Mouse (Mus musculus) skeletal muscle tissue, postnatal 0 days (tissue): Measurements from ENCODE around the gene Pgd. TPM values are rescaled to one million over a fixed set of nuclear protein-coding genes. Genes with fewer than 3 reads are reported as not detected.

Experiments used
- polyA plus RNA-seq: library from polyadenylated mRNA; unstranded; fragments of >200 nt; fragmentation: Nextera tagmentation; extraction: Ambion mirVana; gene quantifications from 2 replicates; pipeline ENCODE4 v1.2.1, GENCODE M21; 2015

Pgd gene
- polyA plus RNA-seq, result 33.4 and 54.7 TPM in 2 replicates

GRCm38 (mm10) chr4:149166215-149166946 is at the start of gene Pgd:
Gene Pgd (minus strand): TSS chr4:149166771.

GRCm38 (mm10) chr4:149136982-149137770 is 29.4 kb downstream of the Pgd start, which contains the start of gene Cenps:
Gene Cenps (minus strand): TSS chr4:149137629.

GRCm38 (mm10) chr4:149126663-149127062 is 39.9 kb downstream of the Pgd start, which contains the start of gene Cort:
Gene Cort (minus strand): TSS chr4:149126763.

GRCm38 (mm10) chr4:149103875-149104561 is 62.6 kb downstream of the Pgd start, which contains the start of gene Dffa:
Gene Dffa (plus strand): TSS chr4:149104146.

Other genes starting within 250 kb of the Pgd start
- 35.6 and 42.6 TPM in 2 replicates for gene Pex14, start 66.9 kb downstream of the Pgd start, polyA plus RNA-seq
- 30.7 and 31.9 TPM in 2 replicates for gene Dffa, start 62.6 kb downstream of the Pgd start, polyA plus RNA-seq
- gene Cort, start 40.0 kb downstream of the Pgd start, polyA plus RNA-seq, result 0.21 TPM in 1 of 2 replicates, not detected in the other
- gene Cenps, start 29.1 kb downstream of the Pgd start, polyA plus RNA-seq, result 6.0 and 7.7 TPM in 2 replicates
- 105 and 122 TPM in 2 replicates for gene Kif1b, start 140.9 kb upstream of the Pgd start, polyA plus RNA-seq